Mouse (Mus musculus) G1E (cell line): ENCODE data around the gene Inpp5a. TPM values are rescaled to one million over a fixed set of nuclear protein-coding genes. Genes with fewer than 3 reads are reported as not detected.

Experiments
- ATAC-seq: 2 replicates; pipeline ENCODE4 v1.8.0; 2016; ENCODE audit warnings: mild to moderate bottlenecking; ENCODE audit not compliant: insufficient number of reproducible peaks, poor library complexity, low FRiP score, severe bottlenecking; ENCODE audit errors: extremely low read depth
- DNase-seq: peaks from one replicate; pipeline ENCODE4 v3.0.0; 2012; ENCODE audit warnings: low spot score
- H3K27me3 ChIP-seq: 2 replicates; pipeline ENCODE4 v1.6.1; 2012; ENCODE audit warnings: mild to moderate bottlenecking, low read length, inconsistent platforms; ENCODE audit not compliant: insufficient read depth
- H3K36me3 ChIP-seq: replicated peaks from 2 replicates; pipeline ENCODE3; 2012; ENCODE audit warnings: mild to moderate bottlenecking, inconsistent platforms
- H3K4me1 ChIP-seq: 2 replicates; pipeline ENCODE4 v1.6.1; 2012; ENCODE audit warnings: low read depth, low read length, inconsistent platforms, mixed read lengths; ENCODE audit not compliant: insufficient read depth
- H3K4me3 ChIP-seq: 2 replicates; pipeline ENCODE4 v1.5.1; 2012; ENCODE audit warnings: low read depth, mild to moderate bottlenecking, inconsistent platforms, low read length, moderate library complexity, mixed read lengths
- H3K9me3 ChIP-seq: replicated peaks from 2 replicates; pipeline ENCODE4 v1.6.1; 2012; ENCODE audit warnings: inconsistent platforms
- CTCF ChIP-seq: IDR thresholded peaks from 2 replicates; pipeline ENCODE4 v1.5.1; 2012; ENCODE audit warnings: low read depth, low read length, inconsistent platforms, mixed read lengths
- GATA1 ChIP-seq: IDR thresholded peaks from 2 replicates; pipeline ENCODE4 v1.6.1; 2012; ENCODE audit warnings: borderline replicate concordance, low read length, inconsistent platforms, mixed read lengths
- GATA2 ChIP-seq: IDR thresholded peaks from 2 replicates; pipeline ENCODE4 v1.6.1; 2012; ENCODE audit warnings: low read depth, low read length, inconsistent platforms, borderline replicate concordance
- POLR2AphosphoS5 ChIP-seq: IDR thresholded peaks from 2 replicates; pipeline ENCODE4 v1.6.1; 2012; ENCODE audit warnings: low read depth, low read length, inconsistent platforms; ENCODE audit not compliant: insufficient replicate concordance
- TAL1 ChIP-seq: conservative IDR thresholded peaks from 2 replicates; pipeline ENCODE4 v1.6.1; 2012; ENCODE audit warnings: low read depth, low read length, inconsistent platforms, mixed read lengths
- polyA plus RNA-seq: library from polyadenylated mRNA; stranded (reverse); fragments of >175 nt; gene quantifications from 2 replicates; pipeline ENCODE4 v1.2.3, GENCODE M21; 2012
- total RNA-seq, 2 experiments: library from RNA; stranded (forward) in 1 of 2; stranded (reverse) in 1 of 2; fragments of 200-1000 nt in 1 of 2; fragments of >200 nt in 1 of 2; fragmentation: Nextera tagmentation in 1 of 2; gene quantifications; 2 replicates each; pipeline ENCODE4 v1.2.3; 2014 to 2017

Gene Inpp5a
- total and polyA plus RNA-seq, 3 experiments, result 1.2 to 5.6 (median 2.5) TPM

DNA sequence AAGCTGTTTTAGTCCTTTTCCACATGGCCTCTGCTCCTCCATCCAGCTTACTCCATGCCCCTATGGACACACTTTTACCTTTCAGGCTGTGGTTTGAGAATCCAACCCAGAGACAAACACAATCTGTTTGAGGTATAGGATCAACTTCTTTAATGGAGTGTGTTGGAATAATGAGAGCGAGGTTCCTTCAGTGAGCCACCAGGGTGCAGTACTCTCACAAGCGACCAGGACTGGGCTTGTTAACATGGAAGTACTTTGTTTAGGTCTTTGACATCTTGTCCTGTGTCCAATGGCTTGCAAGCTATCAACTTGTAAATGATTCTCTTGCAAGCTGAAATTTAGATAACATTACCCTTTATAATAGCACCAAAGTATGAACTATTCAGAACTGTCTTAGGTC is 104.0 kb downstream of the Inpp5a start:
- ATAC-seq (no peak), DNase-seq (no peak)
- Histone ChIP-seq H3K27me3 (no peaks in the 10 kb centered on the region), H3K4me1 (no peaks in the 10 kb centered on the region), H3K36me3 (no peaks in the 10 kb centered on the region), H3K4me3 (no peak overlapping the region), H3K9me3 (peaks cover 45% of the 10 kb centered on the region)
- TF ChIP-seq GATA2 (no peak), TAL1 (no peak), POLR2AphosphoS5 (no peak), CTCF (no peak), GATA1 (no peak)

DNA sequence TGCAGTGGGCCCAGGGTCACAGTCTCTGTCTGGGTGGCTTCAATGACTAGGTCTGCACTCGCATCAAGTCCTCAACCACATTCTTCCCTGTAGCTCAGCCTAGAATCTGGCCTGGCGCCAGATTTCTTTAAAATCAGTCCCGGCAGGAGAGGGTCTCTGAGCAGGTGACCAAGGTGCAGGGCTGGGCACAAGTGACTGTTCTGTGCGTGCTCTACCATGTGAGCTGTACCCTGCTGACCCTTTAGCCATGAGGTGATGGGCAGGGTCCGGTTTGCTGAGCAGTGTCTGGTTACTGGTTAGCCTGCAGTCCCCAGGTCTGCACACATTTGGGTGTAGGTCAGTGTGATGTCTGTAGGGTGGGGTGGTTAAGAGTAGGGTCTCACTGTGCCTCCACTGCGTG is 106.9 kb downstream of the Inpp5a start:
- H3K4me1 ChIP-seq, result no peaks in the 10 kb centered on the region
- H3K36me3 ChIP-seq, result no peaks in the 10 kb centered on the region
- no peak for ATAC-seq

DNA sequence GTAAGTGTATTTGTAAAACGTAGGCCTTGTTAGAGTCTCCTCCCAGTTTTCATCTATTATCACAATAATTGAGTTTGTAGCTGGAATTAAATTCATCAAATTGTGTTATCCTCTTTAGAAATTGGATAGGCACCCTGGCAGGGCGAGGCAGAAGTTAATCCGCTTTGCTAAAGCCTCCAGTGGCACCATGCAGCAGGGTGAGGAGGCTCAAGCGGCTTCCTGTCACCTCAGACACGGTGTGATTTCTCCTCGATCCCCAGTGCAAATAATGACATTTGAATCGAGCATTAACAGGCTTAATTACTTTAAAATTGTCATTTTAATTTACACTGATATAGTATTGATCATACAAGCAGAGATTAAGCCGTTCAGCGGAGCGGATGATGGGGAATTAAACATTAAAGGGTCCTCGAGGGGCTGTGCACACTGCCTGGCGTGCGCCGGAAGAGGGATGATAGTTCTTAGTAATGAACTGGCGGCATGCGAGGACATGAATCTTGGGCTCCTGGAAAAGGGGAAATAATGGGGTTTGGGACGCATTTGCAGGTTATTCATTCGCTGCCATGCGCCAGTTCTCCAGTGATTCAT is 109.2 kb downstream of the Inpp5a start:
- H3K36me3 ChIP-seq, result no peaks in the 10 kb centered on the region
- TF ChIP-seq TAL1 (no peak), GATA1 (no peak), CTCF (no peak), GATA2 (no peak), POLR2AphosphoS5 (no peak)
- H3K4me1 ChIP-seq, result no peaks in the 10 kb centered on the region
- DNase-seq, result no peak
- peaks cover 32% of the 10 kb centered on the region for H3K9me3 ChIP-seq
- no peak for ATAC-seq
- H3K4me3 ChIP-seq, result no peak overlapping the region
- no peaks in the 10 kb centered on the region for H3K27me3 ChIP-seq

More for the DNA sequence above, 106.9 kb downstream of the Inpp5a start:
- H3K4me3 ChIP-seq, result no peak overlapping the region
- no peaks in the 10 kb centered on the region for H3K27me3 ChIP-seq
- TF ChIP-seq GATA1 (no peak), POLR2AphosphoS5 (no peak), TAL1 (no peak), CTCF (no peak), GATA2 (no peak)
- H3K9me3 ChIP-seq, result peaks cover 34% of the 10 kb centered on the region
- DNase-seq, result no peak

DNA sequence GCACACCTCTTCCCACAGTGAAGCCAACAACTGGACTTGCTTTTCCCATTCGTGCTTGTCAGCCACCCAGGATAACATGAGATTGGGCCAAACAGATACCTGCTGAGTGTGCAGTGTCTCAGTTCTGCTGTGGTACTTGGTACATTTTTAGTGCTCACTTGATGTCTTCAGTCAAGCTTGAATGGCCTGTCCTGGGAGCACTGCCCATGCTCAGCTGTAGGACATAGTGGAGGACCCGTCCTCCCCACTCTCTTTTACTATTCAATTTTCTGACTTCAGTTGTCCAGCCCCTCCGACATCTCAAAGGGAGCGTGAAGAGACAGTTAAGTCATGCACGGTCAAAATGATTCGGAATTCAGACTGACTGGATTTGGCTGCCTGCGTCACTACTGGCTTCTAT is 115.2 kb downstream of the Inpp5a start:
- H3K9me3 ChIP-seq, result peaks cover 46% of the 10 kb centered on the region
- H3K4me3 ChIP-seq, result no peak overlapping the region
- H3K36me3 ChIP-seq, result no peaks in the 10 kb centered on the region
- no peak for DNase-seq
- no peak for ATAC-seq
- no peaks in the 10 kb centered on the region for H3K27me3 ChIP-seq
- H3K4me1 ChIP-seq, result no peaks in the 10 kb centered on the region
- TF ChIP-seq GATA2 (no peak), TAL1 (no peak), POLR2AphosphoS5 (no peak), CTCF (no peak), GATA1 (no peak)

DNA sequence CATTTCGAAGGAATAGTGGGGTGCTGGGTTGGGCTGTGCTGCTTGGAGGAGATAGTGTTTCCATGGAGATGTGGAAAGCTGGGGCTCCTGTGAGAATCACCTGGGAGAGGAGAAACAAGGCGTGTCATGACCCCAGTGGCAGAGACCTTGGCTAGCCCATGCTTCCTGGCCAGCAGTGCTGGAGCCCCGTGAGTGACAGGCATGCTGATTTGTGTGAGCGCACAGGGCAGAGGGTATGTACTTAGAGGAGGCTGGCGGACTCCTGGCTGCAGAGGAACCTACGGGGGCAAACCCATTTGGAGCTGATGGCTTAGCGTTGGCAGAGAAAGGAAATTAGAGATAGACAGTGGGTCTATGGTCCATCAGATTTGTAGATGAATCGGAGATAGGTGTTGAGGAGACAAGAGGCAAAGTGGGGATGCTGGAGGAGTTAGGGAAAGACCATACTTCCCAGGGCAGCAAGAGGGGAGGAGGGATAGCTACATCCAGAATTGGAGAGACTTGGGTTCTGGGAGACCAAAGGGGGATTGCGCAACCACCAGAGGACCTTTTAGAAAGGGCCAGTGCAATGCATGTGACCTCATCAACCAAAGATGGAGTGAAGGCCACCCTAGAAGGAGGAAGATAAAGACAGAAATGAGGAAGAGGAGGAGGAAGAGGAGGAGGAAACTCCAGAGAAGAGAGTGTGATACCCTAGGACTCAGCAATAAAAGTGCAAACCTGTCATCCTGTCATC is 117.9 kb downstream of the Inpp5a start:
- H3K4me3 ChIP-seq, result no peak overlapping the region
- peaks cover 54% of the 10 kb centered on the region for H3K9me3 ChIP-seq
- no peaks in the 10 kb centered on the region; the same call in 1 of the 2 replicates for H3K27me3 ChIP-seq
- H3K4me1 ChIP-seq, result no peaks in the 10 kb centered on the region
- no peaks in the 10 kb centered on the region for H3K36me3 ChIP-seq
- no peak for DNase-seq
- TF ChIP-seq CTCF (no peak), GATA1 (no peak), GATA2 (no peak), POLR2AphosphoS5 (no peak), TAL1 (no peak)
- ATAC-seq, result no peak

DNA sequence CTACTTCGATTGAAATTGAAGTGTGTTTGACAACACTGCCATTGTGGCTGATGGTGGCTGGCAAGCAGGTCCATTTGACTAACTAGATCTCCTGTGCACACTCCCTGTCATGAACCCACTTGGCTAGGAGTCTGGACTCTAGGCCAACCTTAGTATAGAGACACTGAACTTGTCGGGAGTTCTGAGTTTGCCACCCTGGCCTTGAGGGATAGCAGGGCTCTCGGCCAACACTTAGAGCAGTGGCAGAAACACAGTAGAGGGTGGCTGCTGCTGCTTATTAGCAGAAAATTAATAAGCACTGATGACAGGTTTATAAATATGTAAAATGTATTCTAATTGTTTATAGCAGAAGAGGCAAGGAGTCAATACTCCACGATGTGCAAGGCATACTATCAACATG is 120.0 kb downstream of the Inpp5a start:
- Histone ChIP-seq H3K9me3 (peaks cover 49% of the 10 kb centered on the region), H3K36me3 (no peaks in the 10 kb centered on the region), H3K4me1 (no peaks in the 10 kb centered on the region), H3K27me3 (no peaks in the 10 kb centered on the region; the same call in 1 of the 2 replicates), H3K4me3 (no peak overlapping the region)
- TF ChIP-seq TAL1 (no peak), POLR2AphosphoS5 (no peak), GATA2 (no peak), GATA1 (no peak), CTCF (no peak)
- ATAC-seq, result no peak
- no peak for DNase-seq
